Mouse (Mus musculus) embryonic stem cell, embryonic (primary cell): ENCODE measurements at regions not wholly inside any gene's neighbourhood (a gene's known extent, or its start where the extent isn't known, plus 50 kb on each side); places are given as distances from the start of the nearest gene placed in this dataset.

Experiments
- CTCF ChIA-PET, 4 experiments: fragments of 300-600 bp in 2 of 4; fragments of 350-600 bp in 2 of 4; sonication (Branson Sonifier 250); formaldehyde crosslinking; loops; one replicate each; lab custom pipeline; 2022; ENCODE audit warnings: inconsistent platforms in 2 of 4; lab: Charles Lee
- POLR2A ChIA-PET, 4 experiments: fragments of 300-600 bp in 2 of 4; fragments of 350-600 bp in 2 of 4; sonication (Branson Sonifier 250); formaldehyde crosslinking; loops; one replicate each; lab custom pipeline; 2022; ENCODE audit warnings: antibody characterized with exemption in 4 of 4, inconsistent platforms in 1 of 4; lab: Charles Lee

GRCm38 (mm10) chr16:77914160-77915070, 312.5 kb upstream of the Gm11146 start:
- POLR2A ChIA-PET = no interaction called here

GRCm38 (mm10) chr16:77894247-77894646, 292.4 kb upstream of the Gm11146 start:
- POLR2A ChIA-PET = interaction anchor here in 1 of 4 experiments (0.5 kb wide), 1 partner anchor 149 kb away, joined by 3 read pairs; no protein-coding TSS in a partner anchor
- CTCF ChIA-PET = no interaction called here

More at GRCm38 (mm10) chr16:77914160-77915070, 312.5 kb upstream of the Gm11146 start:
- CTCF ChIA-PET = no interaction called here

- CTCF ChIA-PET = no interaction called here
- POLR2A ChIA-PET = interaction anchor here in 1 of 4 experiments (0.5 kb wide), 1 partner anchor 148 kb away, joined by 3 read pairs; no protein-coding TSS in a partner anchor
Observed at GRCm38 (mm10) chr16:77893690-77894089, 291.8 kb upstream of the Gm11146 start.

GRCm38 (mm10) chr16:77892731-77893130, 290.8 kb upstream of the Gm11146 start:
- ChIA-PET CTCF (no interaction called here), POLR2A (no interaction called here)

GRCm38 (mm10) chr16:77889348-77889747, 287.5 kb upstream of the Gm11146 start:
- ChIA-PET POLR2A (interaction anchor here in 1 of 4 experiments (0.6 kb wide), 1 partner anchor 35 kb away, joined by 3 read pairs; no protein-coding TSS in a partner anchor), CTCF (no interaction called here)

GRCm38 (mm10) chr16:77885060-77885679, 283.3 kb upstream of the Gm11146 start:
- CTCF ChIA-PET = no interaction called here
- POLR2A ChIA-PET = no interaction called here

- CTCF ChIA-PET = no interaction called here
- POLR2A ChIA-PET = no interaction called here
Observed at GRCm38 (mm10) chr16:77884495-77884894, 282.6 kb upstream of the Gm11146 start.

GRCm38 (mm10) chr16:77877006-77877405, 275.1 kb upstream of the Gm11146 start:
- CTCF ChIA-PET = no interaction called here

GRCm38 (mm10) chr16:77863246-77863645, 261.4 kb upstream of the Gm11146 start:
- CTCF ChIA-PET = no interaction called here
- POLR2A ChIA-PET = no interaction called here

More at GRCm38 (mm10) chr16:77877006-77877405, 275.1 kb upstream of the Gm11146 start:
- POLR2A ChIA-PET = no interaction called here

GRCm38 (mm10) chr16:77852066-77852781, 250.3 kb upstream of the Gm11146 start:
- CTCF ChIA-PET = no interaction called here
- POLR2A ChIA-PET = no interaction called here

- CTCF ChIA-PET = no interaction called here
- POLR2A ChIA-PET = no interaction called here
Observed at GRCm38 (mm10) chr16:77851206-77852065, 249.5 kb upstream of the Gm11146 start.

- POLR2A ChIA-PET = no interaction called here
Observed at GRCm38 (mm10) chr16:77835767-77836166, 233.9 kb upstream of the Gm11146 start.

GRCm38 (mm10) chr16:77827322-77828117, 225.6 kb upstream of the Gm11146 start:
- ChIA-PET CTCF (no interaction called here), POLR2A (no interaction called here)

More at GRCm38 (mm10) chr16:77835767-77836166, 233.9 kb upstream of the Gm11146 start:
- CTCF ChIA-PET = no interaction called here

- POLR2A ChIA-PET = no interaction called here
- CTCF ChIA-PET = no interaction called here
Observed at GRCm38 (mm10) chr16:77799709-77800108, 197.8 kb upstream of the Gm11146 start.

- POLR2A ChIA-PET = no interaction called here
Observed at GRCm38 (mm10) chr16:77796926-77797325, 195.0 kb upstream of the Gm11146 start.

GRCm38 (mm10) chr16:77789652-77790051, 187.8 kb upstream of the Gm11146 start:
- CTCF ChIA-PET = no interaction called here
- POLR2A ChIA-PET = no interaction called here

More at GRCm38 (mm10) chr16:77796926-77797325, 195.0 kb upstream of the Gm11146 start:
- CTCF ChIA-PET = no interaction called here

- ChIA-PET POLR2A (no interaction called here), CTCF (no interaction called here)
Observed at GRCm38 (mm10) chr16:77789206-77789605, 187.3 kb upstream of the Gm11146 start.

- CTCF ChIA-PET = no interaction called here
- POLR2A ChIA-PET = no interaction called here
Observed at GRCm38 (mm10) chr16:77788781-77789150, 186.9 kb upstream of the Gm11146 start.
